Mouse (Mus musculus) small intestine, adult 2 months (tissue): Measurements from ENCODE around the gene Timp2.
"Not testable (repeated sequence)": the region's sequence is repeated elsewhere in the genome, so short reads cannot be mapped to it uniquely, and the experiment has no call there.

Experiments used
- CTCF ChIP-seq: fragments of 200-500 bp; IDR thresholded peaks from 2 replicates; pipeline ENCODE4 v1.5.1; 2012; ENCODE audit warnings: low read depth, mild to moderate bottlenecking, control low read depth, inconsistent platforms, low read length, moderate library complexity, mixed read lengths; ENCODE audit not compliant: insufficient replicate concordance, insufficient read length; ENCODE audit errors: extremely low read depth
- POLR2A ChIP-seq: fragments of 200-500 bp; IDR thresholded peaks from 2 replicates; pipeline ENCODE4 v1.6.1; 2012; ENCODE audit warnings: low read depth, mild to moderate bottlenecking, control low read depth, inconsistent platforms, low read length, moderate library complexity

GRCm38 (mm10) chr11:118303959-118304358, 51.6 kb downstream of the Timp2 start:
- TF ChIP-seq CTCF, POLR2A: not testable (repeated sequence)
